Mouse (Mus musculus): ENCODE measurements around the gene Atxn7l1.

- TF ChIP-seq CTCF (IDR thresholded peaks at IDR 0.05; ENCODE audit: low read depth, low read length) = no peak
- no peak for TF ChIP-seq POLR2A (IDR thresholded peaks at IDR 0.05; ENCODE audit: borderline replicate concordance, low read depth, low read length)
Measured at GRCm38 (mm10) chr12:33110894-33111471, 36.5 kb upstream of the Atxn7l1 start.

All from bone marrow macrophage, adult 2 months (primary cell).